Mouse (Mus musculus) neural tube, embryonic 11.5 days (tissue): ENCODE data around the gene Vkorc1l1. TPM values are rescaled to one million over a fixed set of nuclear protein-coding genes. Genes with fewer than 3 reads are reported as not detected.

Source experiments
- ATAC-seq: fragments of 200-750 bp; cut with Nextera tagmentation; 2 replicates; pipeline ENCODE4 v1.8.0; 2017; ENCODE audit warnings: moderate number of reproducible peaks, mild to moderate bottlenecking, moderate TSS enrichment, moderate library complexity; ENCODE audit not compliant: insufficient read depth, low FRiP score, low TSS enrichment
- DNase-seq: peaks from one replicate; pipeline ENCODE4 v3.0.0-alpha.2; 2015; ENCODE audit warnings: low spot score
- H3K27ac ChIP-seq: fragments of 300-500 bp; sonication (generic); 2 replicates; pipeline ENCODE4 v1.5.1; 2014; ENCODE audit warnings: low read depth, mild to moderate bottlenecking, low read length
- H3K27me3 ChIP-seq: fragments of 300-500 bp; sonication (generic); 2 replicates; pipeline ENCODE4 v1.6.1; 2014; ENCODE audit warnings: mild to moderate bottlenecking, low read length, mixed read lengths; ENCODE audit not compliant: control insufficient read depth, insufficient read depth
- H3K36me3 ChIP-seq: fragments of 300-500 bp; sonication (generic); 2 replicates; pipeline ENCODE4 v1.6.1; 2014; ENCODE audit warnings: mild to moderate bottlenecking, low read length, moderate library complexity, mixed read lengths; ENCODE audit not compliant: control insufficient read depth, insufficient read depth
- H3K4me1 ChIP-seq: fragments of 300-500 bp; sonication (generic); 2 replicates; pipeline ENCODE4 v1.6.1; 2014; ENCODE audit warnings: low read length, mixed read lengths; ENCODE audit not compliant: control insufficient read depth, insufficient read depth
- H3K4me2 ChIP-seq: fragments of 300-500 bp; sonication (generic); 2 replicates; pipeline ENCODE4 v1.6.1; 2014; ENCODE audit warnings: low read depth, mild to moderate bottlenecking, moderate library complexity
- H3K4me3 ChIP-seq: fragments of 300-500 bp; sonication (generic); 2 replicates; pipeline ENCODE4 v1.5.1; 2014; ENCODE audit warnings: low read depth, low read length
- H3K9ac ChIP-seq: fragments of 300-500 bp; sonication (generic); 2 replicates; pipeline ENCODE4 v1.6.1; 2014; ENCODE audit warnings: mild to moderate bottlenecking, low read length
- H3K9me3 ChIP-seq: fragments of 300-500 bp; sonication (generic); 2 replicates; pipeline ENCODE4 v1.6.1; 2016; ENCODE audit warnings: low read length; ENCODE audit not compliant: control insufficient read depth
- WGBS: fragments of 180-500 bp; shearing (Covaris S2); extraction: QIAGEN DNeasy Blood & Tissue Kit; methylation state at CpG from one replicate; pipeline ENCODE4 v1.1.7; 2014; 5-methylcytosine and 5-hydroxymethylcytosine counted together
- polyA plus RNA-seq: library from polyadenylated mRNA; unstranded; fragments of >200 nt; fragmentation: Nextera tagmentation; extraction: Ambion mirVana; gene quantifications from 2 replicates; pipeline ENCODE4 v1.2.1, GENCODE M21; 2014

Vkorc1l1 gene
- polyA plus RNA-seq, 1 experiment from 2014 or later, result 32.2 TPM

DNA sequence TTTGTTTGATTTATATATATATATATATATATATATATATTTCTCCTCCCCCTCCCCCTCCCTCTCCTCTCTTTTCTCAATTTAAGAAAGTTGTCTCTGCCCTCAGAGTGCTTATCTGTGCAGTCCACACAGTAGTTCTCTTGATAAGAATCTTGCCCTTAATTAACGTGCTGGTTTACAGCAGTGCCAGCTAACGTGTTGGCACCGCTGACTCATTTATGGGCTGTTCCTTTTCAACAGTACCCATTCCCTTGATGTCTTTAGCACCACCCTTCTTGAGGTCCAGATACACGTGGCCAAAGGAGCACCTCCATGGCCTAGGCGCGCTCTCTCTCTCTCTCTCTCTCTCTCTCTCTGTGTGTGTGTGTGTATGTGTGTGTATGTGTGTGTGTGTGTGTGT lies 14.0 kb downstream of the Vkorc1l1 start:
- Histone ChIP-seq H3K9ac (no peak overlapping the region), H3K27ac (no peak overlapping the region), H3K36me3 (no peaks in the 10 kb centered on the region), H3K4me1 (no peaks in the 10 kb centered on the region), H3K9me3 (no peaks in the 10 kb centered on the region), H3K4me3 (no peak overlapping the region), H3K4me2 (no peak overlapping the region), H3K27me3 (no peaks in the 10 kb centered on the region)
- WGBS, result 86% methylated on average over 6 of the region's 6 CpGs
- no peak for ATAC-seq
- no peak for DNase-seq

DNA sequence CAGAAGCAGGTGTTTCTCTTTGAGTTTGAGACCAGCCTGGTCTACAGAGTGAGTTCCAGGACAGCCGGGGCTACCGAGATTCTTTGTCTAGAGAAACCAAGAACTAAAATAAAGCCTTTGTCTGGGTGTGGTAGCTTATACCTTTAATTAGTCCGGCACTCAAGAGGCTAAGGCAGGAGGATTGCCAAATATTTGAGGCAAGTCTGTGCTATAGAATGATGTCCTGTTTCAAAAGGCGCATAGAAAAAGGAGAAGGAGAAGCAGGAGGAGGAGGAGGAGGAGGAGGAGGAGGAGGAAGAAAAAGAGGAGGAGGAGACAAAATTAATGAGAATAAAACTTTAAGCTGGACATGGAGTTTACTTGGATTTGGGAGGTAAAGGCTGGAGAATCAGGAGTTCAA lies 21.5 kb downstream of the Vkorc1l1 start:
- Histone ChIP-seq H3K4me3 (no peak overlapping the region), H3K9me3 (no peaks in the 10 kb centered on the region), H3K9ac (no peak overlapping the region), H3K4me2 (no peak overlapping the region), H3K27me3 (no peaks in the 10 kb centered on the region), H3K36me3 (no peaks in the 10 kb centered on the region), H3K27ac (no peak overlapping the region), H3K4me1 (no peaks in the 10 kb centered on the region)
- ATAC-seq (no peak), DNase-seq (no peak)
- 89% methylated on average over 4 of the region's 4 CpGs for WGBS

DNA sequence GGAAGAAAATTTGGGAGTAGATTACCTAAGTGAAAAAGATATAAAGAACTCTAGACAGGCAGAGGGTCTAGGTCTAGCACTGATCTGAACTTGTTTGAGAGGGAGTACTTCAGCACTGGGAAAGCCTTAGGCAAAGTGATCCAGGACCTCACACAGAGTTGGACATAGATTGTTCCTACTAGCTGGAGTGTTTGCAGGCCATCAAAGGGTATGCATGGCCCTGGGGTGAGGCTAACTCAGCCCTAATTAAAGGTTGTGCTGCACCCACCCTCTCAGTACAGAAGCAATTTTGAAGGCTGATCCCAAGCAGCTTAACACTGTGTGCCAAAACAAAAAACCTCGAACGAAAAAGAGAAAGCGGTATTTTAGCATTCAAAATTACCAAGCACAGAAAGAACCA lies 24.7 kb downstream of the Vkorc1l1 start:
- Histone ChIP-seq H3K4me2 (no peak overlapping the region), H3K4me3 (no peak overlapping the region), H3K9me3 (no peaks in the 10 kb centered on the region), H3K36me3 (no peaks in the 10 kb centered on the region), H3K27me3 (no peaks in the 10 kb centered on the region), H3K27ac (no peak overlapping the region), H3K4me1 (no peaks in the 10 kb centered on the region), H3K9ac (no peak overlapping the region)
- DNase-seq, result no peak
- no peak for ATAC-seq
- WGBS, result 92% methylated on average over 3 of the region's 3 CpGs

DNA sequence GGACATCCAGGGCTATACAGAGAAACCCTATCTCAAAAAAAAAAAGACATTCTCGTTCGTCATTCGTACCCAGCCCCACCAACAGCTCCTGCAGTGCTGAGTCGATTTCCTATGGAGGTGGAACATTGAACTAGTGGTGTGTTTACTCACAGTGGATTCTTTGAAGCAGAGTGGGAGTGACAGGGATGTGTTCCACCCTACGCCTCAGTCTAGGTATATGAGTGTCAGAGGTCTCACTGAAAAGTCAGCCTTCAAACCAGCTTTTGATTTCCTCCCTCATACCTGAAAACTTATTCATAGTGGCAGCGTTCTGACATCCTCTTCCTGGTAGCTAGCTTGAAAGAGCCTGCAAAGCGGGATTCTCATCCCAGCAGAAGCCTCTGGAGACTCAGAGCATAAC lies 26.6 kb downstream of the Vkorc1l1 start:
- H3K9me3 ChIP-seq, result no peaks in the 10 kb centered on the region
- ATAC-seq, result no peak

DNA sequence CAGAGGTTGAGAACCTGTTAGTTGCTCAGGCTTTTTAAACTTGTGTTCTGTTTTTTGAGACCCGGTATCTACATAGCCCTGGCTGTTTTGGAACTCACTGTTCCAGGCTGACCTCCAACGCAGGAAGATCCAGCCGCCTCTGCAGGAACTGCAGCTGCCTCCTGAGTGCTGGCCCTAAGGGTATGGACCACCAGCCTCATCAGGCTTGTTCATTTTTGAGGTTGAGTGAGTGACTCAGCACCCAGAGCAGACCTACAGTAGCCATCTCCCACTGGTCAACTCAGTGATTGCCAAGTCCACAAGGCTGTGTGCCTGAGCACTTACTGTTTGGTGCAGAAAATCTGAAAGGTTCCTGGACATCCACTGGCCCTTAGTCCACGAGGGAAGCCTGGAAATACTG lies 29.7 kb downstream of the Vkorc1l1 start:
- Histone ChIP-seq H3K27ac (no peak overlapping the region), H3K4me2 (no peak overlapping the region), H3K4me3 (no peak overlapping the region), H3K36me3 (0 out of 2 replicates have a peak, but pooled peaks cover 2% of the 10 kb centered on the region), H3K4me1 (no peaks in the 10 kb centered on the region), H3K9me3 (no peaks in the 10 kb centered on the region), H3K27me3 (no peaks in the 10 kb centered on the region), H3K9ac (no peak overlapping the region)
- 90% methylated on average over 4 of the region's 4 CpGs for WGBS
- ATAC-seq (no peak), DNase-seq (no peak)

More for the DNA sequence above, 26.6 kb downstream of the Vkorc1l1 start:
- Histone ChIP-seq H3K36me3 (no peaks in the 10 kb centered on the region), H3K4me3 (no peak overlapping the region), H3K9ac (no peak overlapping the region), H3K4me2 (no peak overlapping the region), H3K4me1 (no peaks in the 10 kb centered on the region), H3K27ac (no peak overlapping the region), H3K27me3 (no peaks in the 10 kb centered on the region)
- DNase-seq, result no peak
- 89% methylated on average over 7 of the region's 7 CpGs for WGBS

DNA sequence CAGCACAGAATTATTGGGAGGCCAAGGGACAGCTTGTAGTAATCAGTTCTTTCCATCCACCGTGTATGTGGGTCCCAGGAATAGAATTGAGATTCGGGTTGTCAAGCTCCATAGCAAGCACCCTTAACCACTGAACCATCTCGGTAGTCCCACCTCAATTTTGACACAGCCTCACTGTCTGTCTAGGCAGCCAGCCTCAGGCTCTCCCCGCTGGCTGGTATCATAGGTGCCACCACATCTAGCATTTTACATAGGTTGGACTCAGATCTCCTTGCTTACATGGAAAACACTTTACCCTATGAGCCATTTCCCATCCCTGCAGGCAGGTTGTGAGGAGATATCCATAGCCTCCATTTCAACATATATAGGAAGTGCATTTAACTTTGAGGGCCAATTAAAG lies 32.6 kb downstream of the Vkorc1l1 start:
- no peak for DNase-seq
- Histone ChIP-seq H3K4me3 (no peak overlapping the region), H3K4me1 (no peaks in the 10 kb centered on the region), H3K27ac (no peak overlapping the region), H3K4me2 (no peak overlapping the region), H3K27me3 (no peaks in the 10 kb centered on the region), H3K36me3 (0 out of 2 replicates have a peak, but pooled peaks cover 2% of the 10 kb centered on the region), H3K9me3 (no peaks in the 10 kb centered on the region), H3K9ac (no peak overlapping the region)
- no peak for ATAC-seq
- 97% methylated on average over 4 of the region's 4 CpGs for WGBS

DNA sequence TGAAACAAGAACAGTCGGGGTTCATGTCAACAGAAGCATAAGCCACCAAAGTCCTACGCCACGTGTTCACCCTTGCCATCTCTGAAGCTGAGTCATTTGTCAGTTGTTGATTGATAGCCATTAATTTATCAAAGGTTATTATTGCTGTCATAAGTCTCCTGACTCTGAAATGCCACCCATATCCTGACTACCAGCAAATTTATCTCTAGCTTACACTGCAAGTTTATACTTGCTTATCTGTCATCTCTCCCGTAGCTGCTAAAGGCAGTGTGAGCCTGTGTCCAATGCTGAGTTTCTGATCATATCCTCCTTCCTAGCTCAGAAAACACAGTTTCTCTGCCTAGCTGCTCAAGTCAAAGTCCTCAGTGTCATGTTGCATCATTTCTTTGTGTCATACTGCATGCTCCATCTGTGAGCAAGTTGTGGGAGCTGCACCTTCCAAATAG lies 33.1 kb downstream of the Vkorc1l1 start:
- Histone ChIP-seq H3K4me2 (no peak overlapping the region), H3K4me1 (no peaks in the 10 kb centered on the region), H3K9ac (no peak overlapping the region), H3K36me3 (0 out of 2 replicates have a peak, but pooled peaks cover 2% of the 10 kb centered on the region), H3K27me3 (no peaks in the 10 kb centered on the region), H3K27ac (no peak overlapping the region), H3K9me3 (no peaks in the 10 kb centered on the region), H3K4me3 (no peak overlapping the region)
- no peak for ATAC-seq
- WGBS, result 86% methylated on average over 4 of the region's 4 CpGs
- DNase-seq, result no peak

DNA sequence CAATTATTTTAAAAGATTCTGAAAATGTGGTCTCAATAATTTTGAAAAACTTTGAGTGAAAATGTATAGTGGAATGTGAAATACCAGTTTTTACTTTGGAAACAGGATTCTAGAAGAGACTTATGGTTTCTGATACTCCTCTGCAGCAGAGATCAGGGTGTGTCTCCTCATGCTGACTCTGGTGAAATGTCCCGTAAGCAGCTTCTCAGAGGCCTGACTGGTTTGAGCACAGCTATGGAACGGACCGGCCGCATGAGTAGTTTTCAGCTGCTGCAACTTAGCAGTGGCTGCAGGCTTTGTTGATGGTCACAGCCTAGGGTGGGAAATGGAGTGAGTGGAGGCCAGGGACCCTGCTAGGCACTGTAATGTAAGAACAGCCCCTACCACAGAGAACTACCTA lies 36.0 kb downstream of the Vkorc1l1 start:
- H3K4me1 ChIP-seq, result no peaks in the 10 kb centered on the region
- H3K27me3 ChIP-seq, result no peaks in the 10 kb centered on the region
- DNase-seq (no peak), ATAC-seq (no peak)
- 0 out of 2 replicates have a peak, but pooled peaks cover 2% of the 10 kb centered on the region for H3K36me3 ChIP-seq
- H3K4me3 ChIP-seq, result no peak overlapping the region
- no peak overlapping the region for H3K27ac ChIP-seq
- no peak overlapping the region for H3K4me2 ChIP-seq
- H3K9ac ChIP-seq, result no peak overlapping the region
- no peaks in the 10 kb centered on the region for H3K9me3 ChIP-seq
- 88% methylated on average over 4 of the region's 4 CpGs for WGBS

DNA sequence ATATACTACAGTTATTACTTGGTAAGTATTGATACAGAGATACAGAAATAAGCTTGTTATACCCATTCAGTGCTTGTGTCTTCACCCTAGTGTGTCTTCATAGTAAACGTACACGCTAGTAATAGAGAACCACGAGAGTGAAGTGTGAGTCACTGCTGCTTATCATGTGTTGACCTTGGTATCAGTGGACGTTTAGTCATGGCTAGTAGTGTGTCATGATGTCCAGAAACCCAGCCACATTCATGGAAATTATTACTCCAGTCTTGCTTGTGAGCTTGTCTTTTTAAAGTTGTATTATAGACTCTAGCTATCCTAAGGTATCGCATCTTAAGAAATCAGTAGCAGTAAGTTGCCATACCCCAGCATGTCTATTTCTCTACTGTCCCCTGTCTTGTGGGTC lies 36.8 kb downstream of the Vkorc1l1 start:
- no peak for ATAC-seq

More for the DNA sequence above, 36.8 kb downstream of the Vkorc1l1 start:
- DNase-seq, result no peak
- 89% methylated on average over 5 of the region's 5 CpGs for WGBS
- Histone ChIP-seq H3K4me2 (no peak overlapping the region), H3K4me1 (no peaks in the 10 kb centered on the region), H3K27me3 (no peaks in the 10 kb centered on the region), H3K9me3 (no peaks in the 10 kb centered on the region), H3K36me3 (peaks cover 2% of the 10 kb centered on the region; the same call in 1 of the 2 replicates), H3K4me3 (no peak overlapping the region), H3K27ac (no peak overlapping the region), H3K9ac (no peak overlapping the region)
